Mouse (Mus musculus) liver (tissue): ENCODE measurements at regions not wholly inside any gene's neighbourhood (a gene's known extent, or its start where the extent isn't known, plus 50 kb on each side); places are given as distances from the start of the nearest gene placed in this dataset.

Experiments
- DNase-seq: peaks from one replicate; pipeline ENCODE4 v3.0.0-alpha.2; 2020; ENCODE audit warnings: mixed read lengths

GRCm38 (mm10) chr8:92130025-92130557 is 227.3 kb upstream of the Irx5 start:
- no peak for DNase-seq

DNA sequence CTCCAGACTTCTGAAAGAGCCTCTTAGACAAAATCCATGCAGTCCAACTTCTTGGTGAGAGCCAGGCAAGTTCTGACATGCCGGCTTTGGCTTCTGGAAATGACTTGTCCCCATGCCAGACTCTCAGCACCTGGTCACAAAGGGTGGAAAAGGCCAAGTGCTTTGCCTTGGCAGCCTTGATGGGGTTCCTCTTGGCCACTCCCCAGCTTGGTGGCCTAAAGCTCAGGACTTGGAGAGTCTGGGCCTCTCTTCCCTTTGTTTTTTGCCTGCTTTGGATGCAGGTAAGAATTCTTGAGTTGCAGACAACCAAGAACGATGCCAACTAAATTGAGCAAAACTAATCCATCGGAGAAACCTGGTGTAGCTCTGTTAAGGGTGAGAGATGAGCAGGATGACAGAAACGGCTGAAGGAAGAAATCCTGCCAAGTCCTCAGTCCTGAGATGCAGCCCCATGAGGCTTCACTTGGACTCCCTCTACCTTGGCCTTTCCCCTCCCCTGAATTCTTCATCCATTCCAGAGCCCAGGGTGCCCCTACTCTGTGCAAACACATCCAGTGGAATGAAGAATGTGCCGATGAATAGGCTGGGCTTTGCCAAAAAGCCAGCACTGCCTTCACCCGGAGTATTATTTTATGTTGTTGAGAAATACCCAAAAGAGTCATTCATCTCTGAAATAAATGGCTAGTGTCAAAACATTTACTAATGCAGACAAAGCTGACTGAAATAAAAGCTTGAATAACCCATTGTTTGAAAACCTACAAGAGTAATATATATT is 228.0 kb upstream of the Irx5 start:
- DNase-seq: no peak

GRCm38 (mm10) chr8:92125631-92126030 is 231.8 kb upstream of the Irx5 start:
- no peak for DNase-seq

GRCm38 (mm10) chr8:92121296-92121695 is 236.1 kb upstream of the Irx5 start:
- DNase-seq: no peak

DNA sequence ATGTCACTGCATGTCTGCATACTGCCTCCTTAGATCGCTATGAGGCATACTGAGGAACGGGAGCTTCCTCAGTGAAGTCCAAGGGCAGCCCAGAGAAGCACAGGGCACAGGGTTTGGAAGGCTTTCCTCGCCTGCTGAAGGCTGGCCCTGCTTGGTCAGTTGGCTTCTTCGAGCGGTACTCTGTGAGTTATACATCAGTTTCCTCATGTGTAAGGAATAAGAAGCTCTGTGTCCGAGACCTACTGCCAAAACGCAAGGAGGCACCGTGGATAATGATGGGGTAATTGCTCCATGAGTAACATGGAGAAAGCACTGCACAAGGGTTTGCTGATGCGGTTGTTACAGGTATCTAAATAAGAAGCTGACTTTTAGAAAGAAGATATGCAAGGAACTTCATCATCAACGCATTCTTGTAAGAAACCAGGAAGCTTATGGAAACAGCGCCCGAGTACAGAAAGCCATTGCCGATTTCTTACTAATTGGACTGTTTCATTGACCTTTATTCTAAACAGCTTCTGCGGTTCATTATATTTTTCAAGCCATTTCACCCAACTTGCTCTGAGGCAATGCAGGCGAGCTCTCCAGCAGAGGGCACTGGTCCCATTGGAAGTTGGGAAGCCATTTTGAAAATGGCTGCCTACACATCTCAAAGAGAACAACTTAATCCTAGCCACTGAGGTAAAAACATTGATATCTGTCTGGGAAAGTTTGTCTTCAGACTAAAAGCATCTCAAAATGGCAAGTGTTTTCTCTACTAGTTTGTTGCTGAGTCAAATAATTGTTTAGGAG is 241.8 kb upstream of the Irx5 start:
- DNase-seq: no peak

- DNase-seq: no peak
Measured at GRCm38 (mm10) chr8:92114311-92115275, 242.8 kb upstream of the Irx5 start.

GRCm38 (mm10) chr8:92113901-92114300 is 243.5 kb upstream of the Irx5 start:
- DNase-seq: no peak

- no peak for DNase-seq
Measured at GRCm38 (mm10) chr8:92113386-92113785, 244.0 kb upstream of the Irx5 start.

DNA sequence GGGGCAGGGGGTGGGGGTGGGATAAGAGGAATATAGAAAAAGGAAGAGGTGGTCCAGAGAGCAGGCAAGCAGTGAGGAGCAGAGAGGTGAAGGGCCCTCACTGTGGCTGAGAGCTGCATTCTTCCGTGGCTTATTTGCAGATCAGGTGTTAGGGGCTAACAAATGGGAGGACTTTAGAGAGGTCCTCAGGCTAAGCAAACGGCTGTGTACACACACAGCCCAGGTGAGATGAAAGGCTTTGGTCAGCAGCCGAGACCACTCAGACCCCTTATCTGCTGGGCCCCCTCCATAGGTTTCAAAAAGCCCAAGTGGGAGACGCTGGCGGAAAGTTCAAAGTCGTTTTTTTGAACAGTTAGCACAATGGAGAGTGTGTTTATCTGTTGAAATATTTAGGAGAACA is 252.9 kb upstream of the Irx5 start:
- no peak for DNase-seq

DNA sequence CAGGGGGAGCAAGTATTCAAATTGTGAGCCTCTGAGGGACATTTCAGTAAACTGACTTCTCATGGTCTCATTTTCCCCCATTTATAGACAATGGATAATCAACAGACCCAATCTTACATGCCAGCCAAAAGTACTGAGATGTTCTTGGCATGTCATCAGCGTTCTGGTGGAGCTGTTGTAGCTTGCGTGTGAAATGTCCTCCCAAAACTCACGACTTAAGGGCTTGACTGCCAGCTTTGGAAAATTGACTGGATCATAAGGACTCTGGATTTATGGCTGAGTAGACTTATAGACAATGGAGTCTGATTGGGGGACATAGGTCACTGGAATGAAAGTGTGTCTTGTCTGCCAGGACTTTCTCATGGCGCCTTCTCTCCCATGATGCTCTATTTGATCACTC is 254.9 kb upstream of the Irx5 start:
- DNase-seq: no peak

GRCm38 (mm10) chr8:92095276-92095675 is 262.1 kb upstream of the Irx5 start:
- DNase-seq: no peak

- DNase-seq: no peak
Measured at GRCm38 (mm10) chr8:92084124-92084523, 273.3 kb upstream of the Irx5 start.

- no peak for DNase-seq
Measured at GRCm38 (mm10) chr8:92081900-92082299, 275.5 kb upstream of the Irx5 start.

GRCm38 (mm10) chr8:92080852-92081251 is 276.6 kb upstream of the Irx5 start:
- DNase-seq: no peak

GRCm38 (mm10) chr8:92077611-92078010 is 275.7 kb upstream of the Irx3 start:
- DNase-seq: no peak

DNA sequence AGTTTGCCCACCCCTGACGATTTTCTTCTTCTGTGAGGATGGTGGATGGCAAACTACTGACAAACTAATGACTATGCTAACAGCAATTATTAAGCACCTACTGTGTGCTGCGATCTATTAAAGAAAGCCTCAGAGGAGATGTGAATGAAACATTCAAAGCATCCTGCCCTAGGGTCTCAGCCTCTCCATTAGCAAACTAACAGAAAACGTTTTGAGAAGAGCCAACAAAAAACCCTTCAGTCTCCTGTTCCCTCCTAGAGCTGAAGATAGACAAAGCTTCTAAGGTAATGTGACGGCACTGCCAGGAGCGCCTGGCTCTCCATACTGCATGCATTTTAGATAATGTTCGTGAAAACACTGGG is 270.4 kb upstream of the Irx3 start:
- no peak for DNase-seq

GRCm38 (mm10) chr8:92071305-92072253 is 269.7 kb upstream of the Irx3 start:
- DNase-seq: no peak

- DNase-seq: no peak
Measured at GRCm38 (mm10) chr8:92070704-92071103, 268.8 kb upstream of the Irx3 start.

DNA sequence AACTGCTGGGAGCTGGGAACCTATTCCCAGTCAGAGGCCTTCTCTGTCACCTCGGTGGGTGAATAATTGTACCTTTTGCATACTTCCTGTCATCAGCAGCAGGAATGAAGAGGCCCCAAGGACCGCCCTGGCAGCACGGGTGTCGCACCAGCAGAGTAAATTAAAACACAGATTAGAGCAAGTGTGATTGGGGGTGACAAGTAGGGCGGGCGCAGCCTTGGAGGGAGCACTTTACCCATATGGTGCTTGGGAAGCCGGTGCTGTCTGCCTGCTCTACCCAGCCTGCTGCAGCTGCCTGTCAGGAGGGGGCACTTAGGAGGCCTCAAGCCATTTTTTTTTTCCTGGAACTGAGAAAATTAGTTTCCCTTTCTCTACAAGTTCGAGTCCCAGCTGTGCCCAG is 264.6 kb upstream of the Irx3 start:
- DNase-seq: no peak

- DNase-seq: no peak
Measured at GRCm38 (mm10) chr8:92065554-92066239, 263.8 kb upstream of the Irx3 start.

DNA sequence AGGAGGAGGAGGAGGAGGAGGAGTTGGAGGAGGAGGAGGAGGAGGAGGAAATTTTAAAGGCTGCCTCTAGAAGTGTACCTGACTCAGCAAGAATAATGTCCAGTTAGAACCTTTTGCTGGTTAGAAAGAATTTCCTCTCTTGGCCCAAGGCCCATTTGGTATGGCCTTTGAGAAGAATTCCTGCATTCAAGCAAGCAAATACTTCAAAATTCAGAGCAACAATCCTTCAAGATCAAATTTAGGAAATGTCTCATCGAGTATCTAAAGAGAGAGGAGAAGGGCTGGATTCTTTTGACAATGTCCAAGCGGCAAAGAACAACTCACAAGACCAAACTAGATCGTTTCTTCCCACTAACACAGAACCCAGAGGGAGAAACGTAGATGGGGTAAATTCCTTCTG is 263.1 kb upstream of the Irx3 start:
- no peak for DNase-seq
